Mouse (Mus musculus): ENCODE measurements around the gene Papss1.

DNA sequence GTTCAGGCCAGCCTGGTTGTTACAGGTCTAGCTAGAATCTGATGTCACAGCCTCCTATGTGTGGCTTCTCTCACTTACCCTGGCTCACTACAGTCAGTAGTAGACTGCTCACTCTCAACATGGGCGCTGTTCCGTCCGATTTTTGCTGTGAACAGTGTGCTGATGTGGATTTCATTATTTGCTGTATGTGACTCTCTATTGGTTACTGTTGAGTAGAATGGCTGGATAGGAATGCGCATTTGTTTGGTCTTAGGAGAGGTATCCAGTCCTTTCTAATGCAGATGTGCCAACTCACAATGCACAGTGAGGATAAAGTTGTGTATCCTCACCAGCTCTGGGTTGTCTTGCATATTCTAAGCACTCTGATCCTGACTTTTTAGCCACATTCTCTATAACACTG lies 62.9 kb downstream of the Papss1 start:
- TF ChIP-seq CTCF (IDR thresholded peaks at IDR 0.05; ENCODE audit: borderline replicate concordance, insufficient read depth, low read depth, low read length) = no peak
- TF ChIP-seq POLR2A (IDR thresholded peaks at IDR 0.05; ENCODE audit: borderline replicate concordance, insufficient read depth, low read length) = no peak

All from cerebellum, adult 2 months (tissue).